Comparison of ENCODE assay signal across 3 mouse cellular contexts in the genomic region with DNA sequence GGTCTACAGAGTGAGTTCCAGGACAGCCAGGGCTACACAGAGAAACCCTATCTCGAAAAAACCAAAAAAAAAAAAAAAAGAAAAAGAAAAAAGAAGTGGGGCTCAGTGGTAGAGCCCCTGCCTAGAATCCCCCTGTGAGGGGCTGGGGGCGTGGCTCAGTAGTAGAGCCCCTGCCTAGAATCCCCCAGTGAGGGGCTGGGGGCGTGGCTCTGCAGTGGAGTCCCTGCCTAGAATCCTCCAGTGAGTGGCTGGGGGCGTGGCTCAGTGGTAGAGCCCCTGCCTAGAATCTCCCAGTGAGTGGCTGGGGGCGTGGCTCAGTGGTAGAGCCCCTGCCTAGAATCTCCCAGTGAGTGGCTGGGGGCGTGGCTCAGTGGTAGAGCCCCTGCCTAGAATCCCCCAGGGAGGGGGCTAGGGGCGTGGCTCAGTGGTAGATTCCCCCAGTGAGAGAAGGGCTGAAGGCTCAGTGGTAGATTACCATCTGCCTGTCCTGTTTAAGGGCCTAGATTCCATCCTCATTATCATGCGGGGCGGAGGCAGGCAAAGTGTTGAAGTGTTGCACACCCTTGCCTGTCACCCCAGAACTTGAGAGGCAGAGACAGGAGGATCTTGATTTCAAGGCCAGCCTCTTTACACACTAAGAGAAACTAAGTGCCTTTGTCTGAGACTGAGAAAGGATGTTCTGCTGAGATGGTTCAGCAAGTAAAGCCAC. TPM values are rescaled to one million over a fixed set of nuclear protein-coding genes. Genes with fewer than 3 reads are reported as not detected.
"Had no signal": no experiment of that assay in that cellular context is flagged by ENCODE, and none has a peak within 500 bp of the region (broad histone marks: within the 10 kb centered on the region; RNA-seq: fewer than 3 reads in every experiment).

No protein-coding gene starts in this region.

RNA-seq across cellular contexts. Expression of gene Hipk4, which starts 28.3 kb away (rescaled TPM):
- total RNA-seq: hematopoietic stem cell, adult 5-6 weeks; layer of hippocampus, adult 18-20 months; layer of hippocampus, postnatal 36 days had no signal
